Mouse (Mus musculus) layer of hippocampus, postnatal 25 days (tissue): ENCODE data around the gene Trim2. TPM values are rescaled to one million over a fixed set of nuclear protein-coding genes. Genes with fewer than 3 reads are reported as not detected.

Experiments used
- DNase-seq, 2 experiments: peaks; one replicate each; pipeline ENCODE4 v3.0.0; 2022; ENCODE audit warnings: mixed read lengths in 2 of 2, low spot score in 1 of 2; ENCODE audit errors: extremely low spot score in 1 of 2
- total RNA-seq, 2 experiments: library from RNA; stranded (reverse); gene quantifications; 2 replicates each; pipeline ENCODE4 v1.2.3; 2021

Trim2 gene
- total RNA-seq, 2 experiments from 2014 or later = 403 to 407 TPM

GRCm38 (mm10) chr3:84166073-84166472, 140.6 kb downstream of the Trim2 start:
- DNase-seq = no peak

GRCm38 (mm10) chr3:84165391-84165790, 141.3 kb downstream of the Trim2 start:
- DNase-seq = no peak

GRCm38 (mm10) chr3:84157559-84158350, 148.9 kb downstream of the Trim2 start:
- no peak for DNase-seq

GRCm38 (mm10) chr3:84157011-84157410, 149.7 kb downstream of the Trim2 start:
- no peak for DNase-seq

GRCm38 (mm10) chr3:84156105-84156504, 150.6 kb downstream of the Trim2 start:
- no peak for DNase-seq

DNA sequence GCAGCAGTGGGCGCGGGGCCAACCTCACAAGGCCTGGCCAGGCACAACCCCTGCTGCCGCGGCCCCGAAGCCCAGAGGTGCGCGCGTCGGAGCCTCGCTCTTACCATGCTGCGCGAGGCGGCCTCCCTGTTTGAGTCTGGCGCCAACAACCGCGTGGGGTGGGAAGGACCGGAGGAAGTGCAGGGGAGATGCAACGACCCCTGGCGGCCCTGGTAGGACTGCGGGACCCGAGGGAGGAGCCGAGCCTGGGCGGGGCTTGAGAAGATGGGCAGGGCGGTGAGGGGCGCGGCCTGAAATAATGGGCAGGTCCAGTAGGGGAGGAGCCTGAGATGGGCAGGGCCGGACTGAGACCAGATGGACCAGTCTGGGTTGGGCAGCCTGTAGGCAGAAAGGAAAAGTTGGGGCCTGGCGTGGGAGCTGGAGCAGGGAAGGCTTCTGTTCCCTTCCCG, 151.1 kb downstream of the Trim2 start, which contains the start of gene Mnd1:
Gene Mnd1, minus strand, starts transcription at position 229 of the 449 bp plus-strand sequence.
- peak; percentile 96 for DNase-seq

DNA sequence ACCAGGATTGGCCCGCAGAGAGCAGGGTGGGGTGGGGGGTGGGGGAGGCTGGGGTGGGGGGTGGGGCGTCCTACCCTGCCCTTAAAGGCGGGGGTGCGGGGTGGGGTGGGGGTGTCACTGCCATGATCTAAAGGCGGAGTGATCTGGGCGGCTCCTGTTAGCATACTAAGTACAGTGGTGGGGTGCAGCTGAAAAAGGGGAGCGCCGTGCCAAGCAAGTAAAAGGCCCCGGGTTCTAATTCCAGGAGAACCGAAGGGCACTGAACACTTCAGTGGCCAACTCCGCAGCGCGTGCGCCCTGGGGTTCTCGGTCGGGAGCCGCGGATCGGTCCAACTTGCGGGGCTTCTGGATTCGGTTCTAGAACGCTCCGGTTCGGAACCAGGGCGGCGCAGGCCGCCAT, 151.5 kb downstream of the Trim2 start:
- DNase-seq = no peak

- no peak for DNase-seq
These were observed 151.9 kb downstream of the Trim2 start for GRCm38 (mm10) chr3:84154721-84155141.

DNA sequence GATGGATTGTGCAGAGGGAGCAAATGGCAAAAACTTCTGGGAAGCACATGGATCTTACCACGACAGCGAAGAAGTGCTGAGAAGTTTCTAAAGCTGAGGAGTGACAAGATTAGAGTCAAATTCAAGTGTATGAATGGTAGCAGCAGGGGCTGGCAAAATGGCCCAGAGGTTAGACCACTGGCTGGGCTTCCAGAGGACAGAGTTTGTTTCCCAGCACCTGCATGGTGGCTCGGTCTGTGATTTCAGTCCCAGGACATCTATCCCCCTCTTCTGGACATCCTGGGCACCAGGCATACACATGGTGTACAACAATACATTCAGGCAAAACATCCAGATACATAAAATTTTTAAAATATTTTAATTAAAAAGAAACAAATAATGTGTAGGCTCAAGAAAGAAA, 156.8 kb downstream of the Trim2 start:
- no peak for DNase-seq

GRCm38 (mm10) chr3:84140947-84141346, 165.7 kb downstream of the Trim2 start:
- no peak for DNase-seq

DNA sequence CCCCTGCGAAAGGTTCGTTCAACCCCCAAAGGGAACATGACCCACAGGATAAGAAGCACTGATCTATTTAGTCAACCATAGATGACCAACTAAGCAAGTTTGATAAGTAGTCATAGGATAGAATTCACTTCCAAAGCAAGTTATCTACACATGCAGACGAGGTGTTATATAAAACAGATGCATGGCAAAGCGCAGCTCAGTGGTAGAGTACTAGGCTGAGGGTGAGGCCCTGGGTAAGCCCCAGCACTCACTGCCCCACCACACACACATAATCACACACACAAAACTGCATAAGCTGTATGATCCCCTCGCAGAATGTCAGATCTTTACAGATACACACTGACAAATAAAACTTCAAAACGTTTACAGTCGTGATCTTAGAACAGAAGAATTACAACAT, 170.2 kb downstream of the Trim2 start:
- no peak for DNase-seq

DNA sequence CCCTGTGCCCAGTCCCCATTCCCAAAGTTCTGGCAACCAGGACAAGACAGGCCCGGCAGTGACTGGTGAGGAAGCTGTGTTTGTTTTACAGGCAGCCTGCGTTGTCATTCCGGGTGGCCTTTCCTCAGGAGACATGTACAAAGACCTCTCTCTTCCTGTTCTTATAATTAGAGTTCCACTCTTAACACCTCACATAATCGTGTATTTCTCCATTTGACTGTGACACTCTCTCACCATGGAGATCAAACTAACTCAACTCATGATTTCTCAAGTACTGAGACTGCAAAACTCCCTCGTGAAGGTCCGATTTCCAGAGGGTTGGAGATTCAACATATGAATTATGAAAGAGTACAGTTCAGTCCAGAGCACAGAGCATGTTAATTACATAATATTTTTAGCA, 170.7 kb downstream of the Trim2 start:
- DNase-seq = no peak

- DNase-seq = no peak
These were observed 171.3 kb downstream of the Trim2 start for GRCm38 (mm10) chr3:84135387-84135786.

GRCm38 (mm10) chr3:84131369-84131768, 175.3 kb downstream of the Trim2 start:
- no peak for DNase-seq

DNA sequence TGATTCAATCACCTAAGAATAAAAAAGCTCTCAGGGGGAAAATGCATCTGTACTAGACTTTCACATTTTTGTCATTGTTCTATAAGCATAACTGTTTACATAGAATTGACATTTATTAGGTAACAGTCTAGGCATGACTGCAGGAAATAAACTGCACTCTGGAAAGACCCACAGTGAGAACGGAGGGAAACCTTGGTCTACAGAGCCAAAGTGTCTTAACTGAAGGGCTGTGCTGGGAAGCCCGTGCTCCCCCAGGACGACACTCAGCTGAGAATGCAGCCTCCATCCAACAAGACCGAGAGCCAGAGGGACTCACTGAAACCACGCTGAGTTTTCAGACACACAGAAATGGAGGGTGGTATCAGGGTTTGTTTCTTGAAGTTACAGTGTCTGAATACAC, 175.9 kb downstream of the Trim2 start:
- no peak for DNase-seq

- no peak for DNase-seq
These were observed 177.5 kb downstream of the Trim2 start for GRCm38 (mm10) chr3:84128871-84129870.

DNA sequence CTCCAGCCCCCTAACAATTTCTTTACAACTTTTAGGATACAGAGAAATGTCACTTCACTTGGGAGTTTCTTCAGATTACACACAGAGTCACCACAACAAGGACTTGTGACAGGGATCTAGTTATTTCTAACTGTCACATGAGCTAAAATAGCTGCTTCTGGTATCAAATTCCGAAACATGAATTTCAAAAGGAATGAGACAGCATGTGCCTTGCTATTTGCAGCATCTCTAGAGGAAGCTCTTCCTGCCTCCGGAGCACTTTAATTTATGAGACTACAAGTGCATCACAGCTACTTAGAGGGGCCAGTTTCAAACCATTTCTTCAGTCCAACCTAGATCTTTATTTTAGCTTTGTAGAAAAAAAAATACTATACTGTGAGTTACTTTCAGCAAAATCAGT, 179.2 kb downstream of the Trim2 start:
- DNase-seq = no peak

GRCm38 (mm10) chr3:84126721-84127120, 180.0 kb downstream of the Trim2 start:
- no peak for DNase-seq

GRCm38 (mm10) chr3:84125704-84126289, 180.9 kb downstream of the Trim2 start:
- DNase-seq = no peak

DNA sequence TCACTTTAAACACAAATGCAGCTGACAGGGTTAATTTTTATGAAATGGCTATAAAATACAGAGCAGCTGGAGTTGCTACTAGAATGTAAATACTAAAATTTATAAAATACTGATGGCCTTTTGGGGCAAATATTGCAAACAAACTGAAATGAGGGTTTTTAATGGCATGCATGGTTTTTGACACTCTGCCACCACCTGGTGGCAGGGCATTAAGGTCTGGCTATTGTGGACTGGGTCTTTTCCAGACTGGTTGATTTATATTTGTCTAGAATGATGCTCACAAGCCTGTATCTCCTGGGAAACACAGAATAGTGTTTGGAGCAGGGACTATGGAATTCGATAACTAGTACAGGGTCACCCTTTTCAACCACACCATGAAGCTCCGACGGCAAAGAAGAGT, 183.2 kb downstream of the Trim2 start:
- peak in 1 of 2 experiments; percentile 33 for DNase-seq

DNA sequence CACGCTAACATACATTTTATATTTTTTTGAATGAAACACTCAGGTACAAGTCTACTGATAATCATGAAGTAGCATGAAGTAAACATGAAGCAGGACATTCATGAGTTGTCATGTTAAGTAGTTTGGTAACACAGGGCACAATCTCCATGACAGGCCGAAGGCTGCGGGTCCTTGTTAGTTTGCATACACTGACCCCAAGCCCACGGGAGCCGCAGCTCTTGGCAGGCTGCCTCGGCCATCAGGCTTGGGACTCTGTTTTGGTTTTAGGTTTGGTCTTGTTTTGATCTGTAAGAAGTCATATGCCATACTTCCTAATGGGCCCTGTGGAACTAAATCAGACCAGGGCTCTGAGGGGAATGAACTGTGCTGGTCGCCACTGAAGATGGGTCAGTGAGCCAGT, 188.0 kb downstream of the Trim2 start:
- DNase-seq = no peak
